Mouse (Mus musculus) megakaryocyte, adult 5-6 weeks (primary cell): Measurements from ENCODE around the gene 1810055G02Rik. TPM values are rescaled to one million over a fixed set of nuclear protein-coding genes. Genes with fewer than 3 reads are reported as not detected.

Experiments used
- ATAC-seq: 2 replicates; pipeline ENCODE4 v1.8.0; 2016; ENCODE audit warnings: mild to moderate bottlenecking, inconsistent platforms; ENCODE audit not compliant: poor library complexity, severe bottlenecking
- total RNA-seq, 2 experiments: library from RNA; stranded (forward) in 1 of 2; stranded (reverse) in 1 of 2; fragments of 153-499, 151-499 nt in 1 of 2; fragments of 221-1000, 200-1000 nt in 1 of 2; gene quantifications; 2 replicates each; pipeline versions ENCODE4 v1.2.3 to v1.2.4; 2015 to 2017

The 1810055G02Rik gene
- total RNA-seq, 2 experiments from 2014 or later: 6.2 to 8.0 TPM

DNA sequence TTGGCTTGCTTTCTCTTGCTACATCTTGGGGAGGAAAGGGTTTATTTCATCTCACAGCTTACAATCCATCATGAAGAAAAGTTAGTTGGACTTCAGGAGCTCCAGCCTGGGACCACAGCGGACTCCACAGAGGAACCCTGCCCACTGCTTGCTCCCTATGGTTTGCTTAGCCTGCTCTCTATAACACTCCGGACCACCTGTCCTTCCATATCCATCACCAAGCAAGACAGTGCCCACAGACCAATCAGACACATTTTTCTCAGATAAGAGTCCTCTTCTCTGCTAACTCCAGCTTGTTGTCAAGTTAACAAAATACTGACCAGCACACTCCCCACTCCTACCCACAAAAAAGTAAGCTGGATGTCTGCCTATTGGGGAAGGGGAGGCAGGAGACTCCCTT lies 13.6 kb upstream of the 1810055G02Rik start:
- ATAC-seq: no peak

DNA sequence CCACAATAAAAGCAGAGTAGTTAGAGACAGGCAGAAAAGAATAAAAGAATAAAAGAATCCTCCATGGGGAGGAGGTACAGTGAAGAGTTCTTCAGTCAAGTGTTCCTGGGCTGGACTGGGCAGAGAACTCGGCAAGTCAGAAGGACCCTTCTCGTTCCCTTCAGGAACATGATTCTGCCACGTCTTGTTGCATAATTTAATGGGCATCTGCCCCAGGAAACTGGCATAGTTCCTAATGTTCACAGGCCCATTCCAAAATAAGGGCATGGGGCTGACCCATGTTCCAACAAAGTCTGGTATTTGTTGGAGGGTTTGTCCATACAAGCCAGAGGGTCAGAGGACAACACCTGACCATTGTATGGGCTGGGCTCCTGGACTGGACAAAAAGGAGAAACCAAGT lies 13.1 kb upstream of the 1810055G02Rik start:
- ATAC-seq: no peak

DNA sequence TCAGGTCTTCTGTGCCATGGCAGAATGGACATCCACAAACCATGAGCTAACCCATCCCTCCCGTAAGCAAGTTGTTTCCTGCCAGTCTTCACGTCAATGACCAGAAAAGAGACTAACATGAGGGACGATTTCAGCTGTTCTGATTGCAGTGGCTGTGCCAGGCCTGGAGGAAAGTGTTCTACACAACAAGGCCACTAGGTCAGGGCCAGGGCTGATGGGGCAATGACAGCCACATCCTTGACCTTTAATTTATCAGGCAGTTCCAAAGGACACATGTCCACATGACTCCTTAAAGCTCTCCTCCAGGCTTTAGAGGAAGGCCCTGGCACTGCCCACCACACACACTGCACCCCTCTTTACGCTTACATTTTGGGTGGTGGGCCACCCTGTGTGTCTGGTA lies 12.6 kb upstream of the 1810055G02Rik start:
- ATAC-seq: no peak

DNA sequence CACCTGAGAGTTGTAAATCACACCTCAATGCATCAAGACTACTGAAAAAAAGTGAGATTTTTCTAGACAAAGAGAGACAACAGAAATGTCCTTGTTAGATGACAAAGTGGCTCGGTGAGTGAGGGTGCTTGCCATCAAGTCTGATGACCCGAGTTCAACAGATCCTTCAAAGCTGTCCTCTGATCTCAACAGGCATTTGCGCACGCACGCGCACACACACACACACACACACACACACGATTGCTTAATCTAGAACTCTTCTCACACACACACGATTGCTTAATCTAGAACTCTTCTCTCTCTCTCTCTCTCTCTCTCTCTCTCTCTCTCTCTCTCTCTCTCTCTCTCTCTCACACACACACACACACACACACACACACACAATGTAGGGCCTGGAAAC lies 12.1 kb upstream of the 1810055G02Rik start:
- ATAC-seq: no peak

DNA sequence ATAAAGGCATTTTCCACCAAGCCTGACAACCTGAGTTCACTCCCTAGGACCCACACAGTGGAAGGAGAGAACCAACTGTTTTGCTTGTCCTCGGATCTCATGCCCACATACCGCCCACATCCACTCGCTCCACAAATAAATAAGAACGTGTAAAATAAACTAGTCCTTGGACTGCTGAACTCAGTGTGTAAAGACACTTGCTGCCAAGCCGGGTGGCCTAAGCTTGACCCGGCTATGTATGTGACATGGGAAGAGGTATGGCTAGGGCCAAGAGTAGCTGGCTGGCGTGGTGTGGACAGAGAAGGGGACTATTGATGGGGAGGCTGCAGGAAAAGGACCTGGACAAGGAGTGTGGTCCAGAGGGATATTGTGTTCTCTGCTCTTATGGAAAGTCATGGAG lies 10.1 kb upstream of the 1810055G02Rik start:
- ATAC-seq: no peak

DNA sequence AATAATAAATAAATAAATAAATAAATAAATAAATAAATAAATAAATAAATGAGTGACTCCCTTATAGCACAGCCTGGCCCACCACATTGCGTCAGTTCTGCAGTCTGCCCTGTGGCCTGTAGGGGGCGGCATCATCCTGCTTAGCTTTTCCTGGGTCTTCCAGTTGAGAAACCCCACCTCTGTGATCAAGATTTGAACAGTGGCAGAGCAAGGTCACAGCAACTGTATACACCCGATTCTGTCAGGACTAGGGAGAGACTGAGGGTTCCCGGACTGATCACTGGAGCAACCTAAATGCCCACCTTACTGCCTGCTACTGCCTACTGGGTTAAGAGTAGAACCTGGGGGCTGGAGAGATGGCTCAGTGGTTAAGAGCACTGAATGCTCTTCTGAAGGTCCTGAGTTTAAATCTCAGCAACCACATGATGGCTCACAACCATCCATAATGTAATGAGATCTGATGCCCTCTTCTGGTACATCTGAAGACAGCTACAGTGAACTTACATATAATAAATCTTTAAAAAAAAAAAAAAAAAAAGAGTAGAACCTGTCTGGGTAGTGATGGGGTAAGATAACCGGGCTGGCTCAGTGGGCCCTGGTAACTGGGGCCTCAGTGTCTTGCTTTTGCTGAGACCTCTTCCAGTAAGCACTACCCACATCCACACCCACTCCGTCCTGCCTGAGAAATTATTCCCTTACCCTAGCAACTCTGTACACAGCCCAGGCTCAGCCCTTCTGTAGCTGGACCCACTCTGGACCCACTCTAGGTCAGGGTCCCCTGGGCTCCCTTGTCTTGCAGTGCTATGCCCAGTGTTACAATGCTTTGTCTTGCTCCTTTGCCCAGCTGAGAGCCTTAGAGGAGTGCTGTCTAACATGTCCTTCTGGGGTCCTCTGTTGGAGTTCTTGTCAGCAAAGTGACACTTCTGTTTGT lies 8.3 kb upstream of the 1810055G02Rik start:
- peak; percentile 87 for ATAC-seq

DNA sequence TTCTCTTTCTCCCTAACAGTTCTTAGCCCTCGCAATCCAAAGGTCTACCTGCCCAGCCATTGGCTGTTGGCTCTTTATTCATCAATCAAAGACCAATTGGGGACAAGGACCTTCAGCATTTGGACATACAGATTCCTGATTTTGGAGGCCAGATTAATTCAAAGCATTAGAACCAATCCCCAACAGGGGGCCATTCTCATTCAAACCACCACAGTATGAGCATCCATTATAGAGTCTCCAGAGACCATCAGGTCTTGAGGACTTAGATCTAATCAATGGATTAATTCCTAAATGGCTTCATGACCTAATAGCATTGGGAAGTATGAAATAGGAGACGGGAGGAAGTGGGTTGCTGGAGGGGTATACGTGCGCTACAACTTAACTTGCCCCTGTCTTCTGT lies 5.6 kb upstream of the 1810055G02Rik start:
- ATAC-seq: no peak

DNA sequence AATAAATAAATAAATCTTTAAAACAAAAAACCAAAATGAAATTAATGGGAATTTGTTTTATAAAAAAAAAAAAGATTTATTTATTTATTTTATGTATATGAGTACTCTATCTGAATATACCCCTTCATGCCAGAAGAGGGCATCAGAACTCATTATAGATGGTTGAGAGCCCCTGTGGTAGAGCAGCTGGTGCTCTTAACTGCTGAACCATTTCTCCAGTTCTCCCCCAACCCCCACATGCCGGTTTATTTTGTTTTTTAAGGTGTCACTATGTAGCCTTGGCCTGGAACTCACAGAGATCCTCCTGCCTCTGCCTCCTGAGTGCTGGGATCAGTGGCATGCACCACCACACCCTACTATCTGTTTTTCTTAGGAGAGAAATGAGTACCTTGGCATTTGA lies 1.8 kb upstream of the 1810055G02Rik start:
- no peak for ATAC-seq

DNA sequence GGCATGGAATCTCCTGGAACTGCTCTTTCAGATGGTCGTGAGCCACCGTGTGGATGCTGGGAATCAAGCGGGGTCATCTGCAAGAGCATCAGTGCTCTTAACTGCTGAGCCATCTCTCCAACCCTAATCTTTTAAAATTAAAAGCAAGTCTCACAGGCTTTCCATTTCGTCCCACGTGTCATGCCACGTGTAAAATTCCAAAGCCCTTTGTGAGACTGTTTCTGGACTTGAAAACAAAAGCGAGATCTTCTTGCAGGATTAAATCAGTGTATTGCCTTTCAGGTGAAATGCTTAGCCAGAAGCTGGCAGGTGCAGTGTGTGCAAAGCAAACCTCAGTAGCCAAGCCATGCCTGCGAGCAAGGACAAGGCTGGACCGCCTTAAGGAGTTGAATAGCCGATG lies 540 bp upstream of the 1810055G02Rik start:
- ATAC-seq: no peak

DNA sequence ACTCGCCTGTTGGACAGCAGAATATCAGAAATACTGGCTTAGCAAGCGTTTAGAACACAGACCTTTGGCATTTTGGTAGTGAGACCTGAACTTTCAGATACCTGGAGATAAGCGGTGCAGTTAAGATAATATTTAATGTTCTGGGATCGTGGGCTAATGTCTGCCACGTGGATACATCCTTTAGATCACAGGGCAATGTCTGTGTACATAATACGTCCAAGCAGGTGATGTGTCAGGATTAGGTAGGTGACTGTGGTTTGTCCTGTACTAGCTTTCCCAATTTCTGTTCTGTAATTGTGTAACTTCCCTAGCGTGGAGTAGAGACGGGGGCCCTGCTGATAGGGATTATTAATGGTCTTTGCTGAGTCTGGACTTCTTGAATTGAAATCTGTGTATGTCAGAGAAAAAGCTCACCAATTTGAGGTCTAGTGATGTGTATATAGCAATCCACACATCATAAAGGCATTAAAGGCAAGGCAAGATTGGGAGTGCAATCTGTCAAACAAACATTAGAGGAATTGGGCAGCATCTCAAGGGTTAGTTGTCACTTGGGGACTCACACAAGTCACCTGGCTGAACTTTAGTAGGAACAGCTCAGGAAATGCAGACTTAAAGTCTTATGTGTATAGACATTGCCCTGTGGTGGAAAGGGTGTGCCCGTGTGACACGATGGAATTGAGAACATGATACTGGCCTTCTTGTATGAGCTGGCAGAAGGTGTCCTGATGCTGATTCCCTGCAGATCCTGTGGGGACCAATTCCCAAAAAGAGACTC lies 1.1 kb downstream of the 1810055G02Rik start:
- ATAC-seq: peak; percentile 27; the same call in 1 of the 2 replicates

DNA sequence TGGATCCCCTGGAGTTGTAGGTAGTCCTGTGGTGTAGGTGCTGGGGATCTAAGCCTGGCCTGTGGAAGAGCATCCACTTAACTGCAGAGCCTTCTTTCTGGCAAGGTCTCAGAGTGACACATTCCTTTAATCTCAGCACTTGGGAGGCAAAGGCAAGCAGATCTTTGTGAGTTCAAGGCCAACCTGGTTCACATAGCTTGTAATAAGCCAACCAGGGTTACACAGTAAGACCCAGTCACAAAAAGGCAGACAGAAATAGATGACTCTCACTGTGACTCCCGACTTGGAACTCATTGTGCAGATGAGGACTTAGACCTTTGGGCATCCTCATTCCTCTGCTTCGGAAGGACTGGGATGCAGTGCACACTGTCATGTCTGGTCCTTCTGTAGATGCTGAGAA lies 2.3 kb downstream of the 1810055G02Rik start:
- no peak for ATAC-seq

DNA sequence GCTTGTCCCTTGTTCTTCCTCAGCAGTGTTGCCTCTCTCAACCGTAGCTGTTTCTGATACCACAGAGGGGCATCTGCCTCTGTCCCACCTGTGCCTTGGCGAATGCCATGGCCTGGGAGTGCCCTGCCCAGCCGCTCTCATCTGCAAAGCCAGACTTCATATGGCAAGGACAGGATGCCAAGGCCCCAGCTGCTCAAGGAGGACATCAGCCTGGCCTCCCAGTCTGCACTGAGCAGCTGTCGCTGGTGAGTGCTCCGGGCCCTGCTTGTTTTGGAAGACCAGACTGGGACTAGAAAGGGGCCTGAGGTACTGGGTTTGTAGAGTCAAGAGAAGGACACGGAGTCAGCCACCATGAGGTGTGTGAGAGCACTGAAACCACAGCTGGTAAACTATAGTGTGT lies 6.3 kb downstream of the 1810055G02Rik start:
- ATAC-seq: no peak

DNA sequence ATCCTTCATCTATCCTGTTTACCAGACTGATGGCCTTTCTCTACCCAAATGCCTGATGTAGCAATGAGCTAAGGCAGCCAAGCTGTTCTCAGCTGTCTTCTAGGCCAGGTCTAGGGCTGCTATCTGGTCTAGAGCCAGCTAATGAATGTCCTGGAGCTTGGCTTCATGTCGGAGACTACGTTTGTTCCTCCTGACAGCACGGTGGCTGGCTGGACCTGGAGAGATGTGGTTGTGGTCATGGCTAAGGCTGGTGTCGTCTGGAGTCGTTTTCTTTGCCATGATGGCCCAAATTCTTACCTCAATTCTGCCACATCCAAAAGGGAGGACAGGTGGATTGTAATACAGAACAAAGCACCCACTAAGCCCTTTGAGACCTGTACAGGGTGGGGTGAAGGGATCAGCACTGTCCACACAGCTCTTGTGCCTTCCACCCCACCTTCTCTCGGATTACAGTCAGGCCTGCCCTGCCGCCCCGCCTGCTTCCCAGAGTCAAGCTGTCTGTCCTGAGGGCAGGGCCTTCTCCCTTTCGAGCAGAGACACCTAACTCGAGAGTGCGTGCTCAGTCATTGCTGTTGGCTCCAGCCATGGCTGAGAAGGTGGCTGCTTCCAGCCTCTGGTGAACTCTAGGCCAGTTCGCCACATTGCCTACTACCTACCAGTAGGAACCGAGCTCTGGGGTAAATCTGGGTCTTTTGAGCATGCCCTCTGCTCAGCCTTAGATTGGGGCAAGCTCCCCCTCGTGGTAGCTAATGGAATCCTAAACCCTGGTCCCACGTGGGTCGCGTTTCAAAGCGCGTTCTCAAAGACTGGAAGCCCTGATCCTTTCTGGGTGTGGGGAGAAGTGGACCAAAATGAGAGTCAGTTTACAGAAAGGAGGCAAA lies 10.6 kb downstream of the 1810055G02Rik start:
- peak; percentile 64 for ATAC-seq

DNA sequence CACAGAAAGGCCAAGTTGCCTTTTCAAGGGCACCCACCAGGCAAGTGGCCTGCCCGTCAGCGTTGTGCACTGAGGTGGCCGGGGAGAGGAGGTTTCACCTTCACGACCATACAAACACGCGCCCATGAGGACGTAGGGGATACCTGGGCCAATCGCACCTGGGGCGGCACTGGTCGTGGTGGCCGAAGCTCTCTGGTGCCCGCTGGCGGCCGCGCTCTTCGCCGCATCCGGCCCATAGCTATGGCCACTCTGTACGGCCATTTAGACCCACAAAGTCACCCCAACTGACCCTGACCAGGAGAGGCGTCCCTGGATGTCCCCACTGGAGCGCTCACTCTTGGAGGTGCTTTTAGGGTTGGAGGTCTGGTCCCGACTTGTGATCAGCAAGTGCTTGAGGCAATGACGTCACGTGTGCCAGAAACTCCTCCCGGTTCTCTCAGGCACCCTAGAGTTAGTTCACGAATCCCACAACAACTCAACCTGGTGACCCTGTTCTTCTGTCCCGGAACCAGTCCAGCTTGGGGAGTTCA lies 11.3 kb downstream of the 1810055G02Rik start:
- ATAC-seq: peak; percentile 86

DNA sequence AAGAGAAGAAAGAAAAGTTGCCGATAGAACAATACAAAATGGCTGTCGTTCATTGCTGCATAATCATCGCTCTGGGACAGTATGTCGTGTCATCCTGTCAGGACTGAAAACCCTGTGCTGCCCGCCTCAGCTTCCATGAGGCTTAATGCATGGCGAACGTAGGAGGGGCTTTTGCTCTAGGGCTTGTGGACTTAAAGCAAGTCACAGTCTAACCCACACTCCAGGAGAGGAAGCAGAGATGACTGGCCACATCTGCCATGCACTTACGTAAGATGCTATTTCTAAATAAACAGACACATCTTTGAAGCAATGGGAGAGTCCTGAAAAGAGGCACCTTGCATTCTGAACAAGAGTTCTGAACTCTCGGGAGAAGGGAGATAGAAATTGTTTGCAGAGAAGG lies 15.1 kb downstream of the 1810055G02Rik start:
- ATAC-seq: peak; percentile 62

DNA sequence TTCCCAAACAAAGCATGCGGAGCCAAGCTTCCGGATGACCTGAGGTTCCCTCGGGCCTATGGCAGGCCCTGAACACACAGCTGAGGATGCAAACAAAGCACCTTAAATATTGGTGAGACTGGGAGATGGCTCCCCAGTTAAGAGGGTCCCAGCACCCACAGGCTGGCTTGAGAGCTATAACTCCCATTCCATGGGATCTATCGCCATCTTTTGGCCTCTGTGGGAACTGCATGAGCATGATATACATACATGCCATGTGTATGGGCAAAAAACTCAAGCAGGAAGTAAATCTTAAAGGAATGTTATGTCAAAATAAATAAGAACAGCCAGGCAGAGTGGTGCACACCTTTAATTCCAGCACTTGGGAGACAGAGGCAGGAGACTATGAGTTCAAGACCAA lies 15.8 kb downstream of the 1810055G02Rik start:
- ATAC-seq: no peak

DNA sequence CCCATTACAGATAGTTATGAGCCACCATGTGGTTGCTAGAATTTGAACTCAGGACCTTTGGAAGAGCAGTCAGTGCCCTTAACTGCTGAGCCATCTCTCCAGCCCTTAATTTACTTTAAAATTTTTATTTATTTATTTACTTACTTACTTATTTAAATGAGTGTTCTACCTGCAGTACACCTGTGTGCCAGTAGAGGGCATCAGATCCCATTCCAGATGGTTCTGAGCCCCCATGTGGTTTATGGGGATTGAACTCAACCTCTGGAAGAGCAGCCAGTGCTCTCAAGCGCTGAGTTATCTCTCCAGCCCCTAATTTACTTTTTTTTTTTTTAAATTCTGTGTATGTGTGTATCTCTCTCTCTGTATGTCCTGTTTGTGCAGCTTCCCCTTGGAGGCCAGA lies 16.7 kb downstream of the 1810055G02Rik start:
- peak; percentile 56; the same call in 1 of the 2 replicates for ATAC-seq

DNA sequence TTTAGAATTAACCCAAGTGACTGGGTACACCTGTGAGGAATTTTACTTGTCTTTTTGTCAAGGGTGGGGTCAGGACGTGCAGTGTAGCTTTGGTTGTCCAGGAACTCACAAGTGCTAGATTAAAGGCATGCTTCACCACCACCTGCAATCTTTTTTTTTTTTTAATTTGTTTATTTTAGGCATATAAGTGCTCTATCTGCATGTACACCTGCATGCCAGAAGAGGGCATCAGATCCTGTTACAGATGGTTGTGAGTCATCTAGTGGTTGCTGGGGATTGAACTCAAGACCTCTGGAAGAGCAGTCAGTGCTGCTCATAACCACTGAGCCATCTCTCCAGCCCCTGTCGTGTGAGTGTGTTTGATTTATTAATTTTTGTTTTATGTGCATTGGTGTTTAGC lies 20.8 kb downstream of the 1810055G02Rik start:
- no peak for ATAC-seq

DNA sequence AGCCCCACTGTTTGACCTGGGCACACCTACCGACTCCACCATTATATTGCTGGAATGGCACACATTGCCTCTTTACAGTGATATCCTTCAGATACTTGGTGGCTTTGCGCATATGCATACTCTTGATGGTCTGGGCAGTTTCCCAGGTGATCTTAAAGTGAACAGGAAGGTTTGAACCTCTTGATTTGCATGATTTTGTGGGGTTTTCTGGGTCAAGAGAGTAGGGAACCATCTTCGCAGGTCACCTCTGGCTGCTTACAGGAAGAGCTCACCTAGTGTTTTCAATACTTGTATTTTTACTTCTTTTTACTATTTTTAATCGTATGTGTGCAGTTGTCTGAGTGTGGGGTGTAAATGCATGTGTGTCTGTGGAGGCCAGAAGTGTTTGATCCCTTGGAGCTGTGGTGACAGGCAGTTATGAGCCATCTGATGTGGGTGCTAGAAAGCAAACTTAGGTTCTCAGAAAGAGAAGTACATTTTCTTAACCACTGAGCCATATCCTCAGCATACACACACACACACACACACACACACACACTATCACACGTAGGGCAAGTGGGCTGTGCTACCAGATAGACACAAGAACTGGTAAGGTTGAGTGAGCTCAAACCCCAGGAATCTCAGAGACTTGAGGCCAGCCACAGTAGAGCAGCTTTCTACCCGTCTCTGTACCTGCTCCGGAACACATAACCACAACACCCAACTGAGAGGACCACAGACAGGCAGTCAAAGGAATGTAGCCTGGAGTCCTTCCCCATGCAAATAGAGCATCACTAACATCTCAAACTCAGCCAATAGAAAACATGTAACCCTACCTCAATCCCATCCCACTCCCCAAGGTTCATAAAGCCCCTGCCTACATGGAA lies 22.9 kb downstream of the 1810055G02Rik start:
- no peak for ATAC-seq

DNA sequence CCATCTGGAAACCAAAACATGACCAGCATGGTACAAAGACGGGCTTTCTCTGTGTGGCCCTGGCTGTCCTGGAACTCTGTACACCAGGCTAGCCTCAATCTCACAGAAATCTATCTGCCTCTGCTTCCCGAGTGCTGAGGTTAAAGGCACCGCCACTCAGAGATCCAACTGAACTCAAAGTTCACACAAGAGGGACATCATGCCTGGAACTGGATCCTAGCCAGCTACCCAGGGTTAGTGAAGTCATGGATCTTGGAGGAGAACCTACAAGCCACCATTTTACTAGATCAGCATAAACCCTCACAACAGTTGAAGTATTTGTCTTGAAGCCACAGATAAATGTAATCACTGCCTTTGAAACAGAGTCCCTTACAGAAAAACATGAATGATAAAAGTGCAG lies 27.9 kb downstream of the 1810055G02Rik start:
- no peak for ATAC-seq
